Mouse (Mus musculus): ENCODE measurements around the gene Cdk6. TPM values are rescaled to one million over a fixed set of nuclear protein-coding genes. Genes with fewer than 3 reads are reported as not detected.

Cdk6 gene
- total and polyA plus RNA-seq, 3 experiments: 40.4 to 171 (median 50.8) TPM

DNA sequence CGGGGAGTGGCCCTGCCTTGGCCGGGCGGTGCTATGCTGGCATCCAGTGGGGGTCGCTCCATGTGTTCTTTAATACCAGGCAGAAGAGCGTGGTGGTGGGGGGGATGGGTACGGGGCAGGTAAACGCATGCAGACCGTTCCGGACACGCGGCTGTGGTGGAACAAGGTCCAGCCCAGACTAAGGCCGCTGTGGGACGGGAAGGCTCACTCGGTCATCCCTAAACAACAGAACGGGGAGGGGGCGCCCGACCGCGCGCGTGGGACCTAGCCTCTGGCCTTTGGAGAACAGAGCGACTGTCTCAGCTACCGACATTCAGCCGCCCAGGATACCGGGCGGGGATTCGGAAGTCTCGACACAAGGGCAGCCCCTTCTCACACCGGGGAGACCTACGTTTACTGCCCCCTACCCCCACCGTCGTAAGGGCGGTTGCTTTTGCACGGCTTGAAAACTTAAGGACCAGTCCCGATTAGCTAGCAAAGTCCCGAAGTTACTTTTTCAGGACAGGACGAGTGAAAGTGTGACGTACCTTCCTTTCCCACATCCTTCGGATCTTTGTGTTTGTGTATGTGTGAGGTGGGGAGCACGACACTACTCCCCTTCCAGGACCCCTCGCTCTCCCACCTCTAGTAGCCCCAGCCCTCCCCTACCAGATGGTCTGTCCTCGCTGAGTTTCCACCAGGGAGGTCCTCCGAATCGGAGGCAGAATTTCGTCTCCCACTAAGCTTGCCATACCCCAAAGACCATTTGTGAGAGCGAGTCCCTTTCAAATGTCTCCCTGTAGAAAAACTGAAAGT is 1.7 kb downstream of the Cdk6 start:
- in situ Hi-C loops (cut with MboI; ENCODE audit: low pct_ligation_motif_present, low pct_unique_long_range_greater_than_20kb, low sequenced_read_pairs): loop anchor here (10.0 kb wide), 1 partner anchor 152 kb away; no protein-coding TSS in a partner anchor
- Histone ChIP-seq H3K4me3 (replicated peaks in 1 of 3; ENCODE audit: low read depth in 2 of 3, low read length in 2 of 3, poor library complexity in 1 of 3) (peak overlapping the region; percentile 59 to 100 (median 71)), H3K4me1 (ENCODE audit: control insufficient read depth in 1 of 2, insufficient read depth in 2 of 2) (peaks cover 0 to 8% of the 10 kb centered on the region in 2 experiments; a peak in 2 of 4 replicates), H3K9me3 (replicated peaks; ENCODE audit: low read length) (peaks cover 2% of the 10 kb centered on the region), H3K27ac (ENCODE audit: insufficient read depth, low read depth) (peak overlapping the region; percentile 97), H3K4me2 (ENCODE audit: insufficient read depth, low read depth, poor library complexity, severe bottlenecking) (peak overlapping the region; percentile 64; the same call in 1 of the 2 replicates), H3K27me3 (replicated peaks) (no peaks in the 10 kb centered on the region), H3K9ac (ENCODE audit: insufficient read depth, low read depth) (peak overlapping the region; percentile 95), H3K79me2 (replicated peaks; ENCODE audit: control insufficient read depth, extremely low read depth, insufficient read depth, poor library complexity, severe bottlenecking) (peaks cover 46% of the 10 kb centered on the region), H3K36me3 (replicated peaks in 1 of 2; ENCODE audit: control insufficient read depth in 1 of 2, insufficient read depth in 1 of 2, low read length in 1 of 2) (peaks cover 2 to 6% of the 10 kb centered on the region in 2 experiments)
- dilution Hi-C loops (cut with MboI; ENCODE audit: extremely low pct_ligation_motif_present, extremely low pct_unique_long_range_greater_than_20kb, low sequenced_read_pairs): no loop called here
- DNase-seq (ENCODE audit: extremely low read depth): peak; percentile 73
- no peak for TF ChIP-seq ZKSCAN1 (IDR thresholded peaks at IDR 0.05; ENCODE audit: borderline replicate concordance, low read depth, low read length)
- TF ChIP-seq MXI1 (IDR thresholded peaks at IDR 0.05; ENCODE audit: low read depth, low read length): peak; percentile 16
- no peak for TF ChIP-seq JUN (IDR thresholded peaks at IDR 0.05; ENCODE audit: insufficient read depth, low read depth, low read length)
- 0 out of 2 replicates have a peak, but pooled peaks have one; percentile 33 for TF ChIP-seq TBP (conservative IDR thresholded peaks at IDR 0.05; ENCODE audit: low read depth, low read length)
- peak; percentile 51; the same call in 1 of the 2 replicates for TF ChIP-seq MEF2A (IDR thresholded peaks at IDR 0.05; ENCODE audit: borderline replicate concordance, low read depth, low read length)
- TF ChIP-seq MAFK (IDR thresholded peaks at IDR 0.05; ENCODE audit: insufficient replicate concordance, low read length): no peak
- TF ChIP-seq NRF1 (IDR thresholded peaks at IDR 0.05; ENCODE audit: low read depth, low read length): peak; percentile 12; the same call in 1 of the 2 replicates
- no peak for TF ChIP-seq GABPA (IDR thresholded peaks at IDR 0.05; ENCODE audit: insufficient replicate concordance, low read depth, low read length)
- TF ChIP-seq PAX5 (IDR thresholded peaks at IDR 0.05; ENCODE audit: low read length): no peak
- TF ChIP-seq BHLHE40 (IDR thresholded peaks at IDR 0.05; ENCODE audit: low read depth, low read length): peak; percentile 42; the same call in 1 of the 2 replicates
- peak; percentile 54 for TF ChIP-seq ZMIZ1 (IDR thresholded peaks at IDR 0.05; ENCODE audit: low read depth, low read length)
- TF ChIP-seq KAT2A (IDR thresholded peaks at IDR 0.05; ENCODE audit: insufficient replicate concordance, low read length): no peak
- no peak; the same call in 1 of the 2 replicates for TF ChIP-seq HCFC1 (IDR thresholded peaks at IDR 0.05; ENCODE audit: low read depth, low read length)
- TF ChIP-seq CHD1 (IDR thresholded peaks at IDR 0.05; ENCODE audit: low read depth, low read length): 0 out of 2 replicates have a peak, but pooled peaks have one; percentile 1
- TF ChIP-seq E2F4 (IDR thresholded peaks at IDR 0.05; ENCODE audit: insufficient replicate concordance, low read depth, low read length): no peak
- peak; percentile 48; the same call in 1 of the 2 replicates for TF ChIP-seq IRF4 (IDR thresholded peaks at IDR 0.05; ENCODE audit: low read depth, low read length)
- no peak for TF ChIP-seq EP300 (IDR thresholded peaks at IDR 0.05; ENCODE audit: low read length)
- TF ChIP-seq ETS1 (conservative IDR thresholded peaks at IDR 0.05; ENCODE audit: low read depth, low read length): peak; percentile 24; the same call in 1 of the 2 replicates
- TF ChIP-seq RCOR1 (conservative IDR thresholded peaks at IDR 0.05; ENCODE audit: low read depth, low read length): 0 out of 2 replicates have a peak, but pooled peaks have one; percentile 18
- TF ChIP-seq RAD21 (IDR thresholded peaks at IDR 0.05; ENCODE audit: low read depth, low read length): peak; percentile 3
- TF ChIP-seq NELFE (IDR thresholded peaks at IDR 0.05; ENCODE audit: low read depth, low read length): peak; percentile 67; the same call in 1 of the 2 replicates
- TF ChIP-seq POLR2A (IDR thresholded peaks at IDR 0.05; ENCODE audit: low read depth, low read length): peak; percentile 64; the same call in 1 of the 2 replicates
- no peak for TF ChIP-seq ZNF384 (IDR thresholded peaks at IDR 0.05; ENCODE audit: low read depth, low read length)
- peak; percentile 85; the same call in 1 of the 2 replicates for TF ChIP-seq CHD2 (IDR thresholded peaks at IDR 0.05; ENCODE audit: low read length)
- peak; percentile 87 for TF ChIP-seq MYC (IDR thresholded peaks at IDR 0.05; ENCODE audit: low read depth, low read length)
- peak; percentile 55; the same call in 1 of the 2 replicates for TF ChIP-seq TCF12 (IDR thresholded peaks at IDR 0.05; ENCODE audit: low read depth, low read length)
- TF ChIP-seq CTCF (conservative IDR thresholded peaks at IDR 0.05 in 1 of 2, IDR thresholded peaks at IDR 0.05 in 1 of 2; ENCODE audit: low read depth in 2 of 2, low read length in 2 of 2): peak in 1 of 2 experiments; percentile 46; a peak in 1 of 4 replicates
- peak; percentile 17; the same call in 1 of the 2 replicates for TF ChIP-seq SMC3 (IDR thresholded peaks at IDR 0.05; ENCODE audit: low read depth, low read length)
- 0 out of 2 replicates have a peak, but pooled peaks have one; percentile 36 for TF ChIP-seq MAZ (IDR thresholded peaks at IDR 0.05; ENCODE audit: low read depth, low read length)
- peak; percentile 91; the same call in 1 of the 2 replicates for TF ChIP-seq UBTF (IDR thresholded peaks at IDR 0.05; ENCODE audit: low read depth, low read length)
- 0 out of 2 replicates have a peak, but pooled peaks have one; percentile 20 for TF ChIP-seq ELF1 (IDR thresholded peaks at IDR 0.05; ENCODE audit: low read depth, low read length)
- TF ChIP-seq SIN3A (IDR thresholded peaks at IDR 0.05; ENCODE audit: low read length): peak; percentile 35; the same call in 1 of the 2 replicates
- TF ChIP-seq JUND (conservative IDR thresholded peaks at IDR 0.05; ENCODE audit: low read depth, low read length): no peak
- TF ChIP-seq USF1 (IDR thresholded peaks at IDR 0.05; ENCODE audit: low read depth, low read length): no peak
- TF ChIP-seq ZC3H11A (IDR thresholded peaks at IDR 0.05; ENCODE audit: low read depth, low read length): no peak
- TF ChIP-seq MAX (IDR thresholded peaks at IDR 0.05; ENCODE audit: low read length): peak; percentile 89
- no peak for TF ChIP-seq USF2 (conservative IDR thresholded peaks at IDR 0.05; ENCODE audit: low read depth, low read length)

Data from CH12.LX (cell line).